Mouse (Mus musculus): ENCODE measurements around the gene Selenok. TPM values are rescaled to one million over a fixed set of nuclear protein-coding genes. Genes with fewer than 3 reads are reported as not detected.

Gene Selenok
- polyA plus RNA-seq, 1 experiment = 214 TPM

- no peak for TF ChIP-seq POLR2A (IDR thresholded peaks at IDR 0.05; ENCODE audit: borderline replicate concordance, low read depth, low read length)
- no peak for TF ChIP-seq CTCF (IDR thresholded peaks at IDR 0.05; ENCODE audit: low read depth, low read length)
- no peak overlapping the region for H3K27ac ChIP-seq (ENCODE audit: insufficient read depth, low read depth, low read length)
- no peaks in the 10 kb centered on the region for H3K4me1 ChIP-seq (ENCODE audit: control insufficient read depth, insufficient read depth, low read length)
- H3K4me3 ChIP-seq (ENCODE audit: insufficient read depth, low read length) = no peak overlapping the region
Observed at GRCm38 (mm10) chr14:29987739-29988138, 19.6 kb downstream of the Selenok start.

- Histone ChIP-seq H3K4me1 (ENCODE audit: control insufficient read depth, insufficient read depth, low read length) (no peaks in the 10 kb centered on the region), H3K4me3 (ENCODE audit: insufficient read depth, low read length) (no peak overlapping the region), H3K27ac (ENCODE audit: insufficient read depth, low read depth, low read length) (no peak overlapping the region)
- TF ChIP-seq CTCF (IDR thresholded peaks at IDR 0.05; ENCODE audit: low read depth, low read length) = no peak
- no peak for TF ChIP-seq POLR2A (IDR thresholded peaks at IDR 0.05; ENCODE audit: borderline replicate concordance, low read depth, low read length)
Observed at GRCm38 (mm10) chr14:29988337-29988736, 20.2 kb downstream of the Selenok start.

- no peaks in the 10 kb centered on the region for H3K4me1 ChIP-seq (ENCODE audit: control insufficient read depth, insufficient read depth, low read length)
- H3K27ac ChIP-seq (ENCODE audit: insufficient read depth, low read depth, low read length) = no peak overlapping the region
- TF ChIP-seq CTCF (IDR thresholded peaks at IDR 0.05; ENCODE audit: low read depth, low read length) = no peak
- no peak for TF ChIP-seq POLR2A (IDR thresholded peaks at IDR 0.05; ENCODE audit: borderline replicate concordance, low read depth, low read length)
- no peak overlapping the region for H3K4me3 ChIP-seq (ENCODE audit: insufficient read depth, low read length)
Observed at GRCm38 (mm10) chr14:29994976-29995375, 26.9 kb downstream of the Selenok start.

GRCm38 (mm10) chr14:29996000-29996751 is 28.1 kb downstream of the Selenok start:
- Histone ChIP-seq H3K4me3 (ENCODE audit: insufficient read depth, low read length) (no peak overlapping the region), H3K27ac (ENCODE audit: insufficient read depth, low read depth, low read length) (no peak overlapping the region), H3K4me1 (ENCODE audit: control insufficient read depth, insufficient read depth, low read length) (no peaks in the 10 kb centered on the region)
- TF ChIP-seq CTCF (IDR thresholded peaks at IDR 0.05; ENCODE audit: low read depth, low read length) (no peak), POLR2A (IDR thresholded peaks at IDR 0.05; ENCODE audit: borderline replicate concordance, low read depth, low read length) (no peak)

GRCm38 (mm10) chr14:29997345-29997744 is 29.2 kb downstream of the Selenok start:
- H3K4me1 ChIP-seq (ENCODE audit: control insufficient read depth, insufficient read depth, low read length) = no peaks in the 10 kb centered on the region
- no peak for TF ChIP-seq POLR2A (IDR thresholded peaks at IDR 0.05; ENCODE audit: borderline replicate concordance, low read depth, low read length)
- TF ChIP-seq CTCF (IDR thresholded peaks at IDR 0.05; ENCODE audit: low read depth, low read length) = no peak
- no peak overlapping the region for H3K4me3 ChIP-seq (ENCODE audit: insufficient read depth, low read length)
- H3K27ac ChIP-seq (ENCODE audit: insufficient read depth, low read depth, low read length) = no peak overlapping the region

GRCm38 (mm10) chr14:29998747-29999474 is 30.8 kb downstream of the Selenok start:
- H3K4me1 ChIP-seq (ENCODE audit: control insufficient read depth, insufficient read depth, low read length) = no peaks in the 10 kb centered on the region
- no peak overlapping the region for H3K4me3 ChIP-seq (ENCODE audit: insufficient read depth, low read length)
- TF ChIP-seq CTCF (IDR thresholded peaks at IDR 0.05; ENCODE audit: low read depth, low read length) (no peak), POLR2A (IDR thresholded peaks at IDR 0.05; ENCODE audit: borderline replicate concordance, low read depth, low read length) (no peak)
- H3K27ac ChIP-seq (ENCODE audit: insufficient read depth, low read depth, low read length) = no peak overlapping the region

GRCm38 (mm10) chr14:29999475-29999811 is 31.3 kb downstream of the Selenok start:
- Histone ChIP-seq H3K4me3 (ENCODE audit: insufficient read depth, low read length) (no peak overlapping the region), H3K27ac (ENCODE audit: insufficient read depth, low read depth, low read length) (no peak overlapping the region), H3K4me1 (ENCODE audit: control insufficient read depth, insufficient read depth, low read length) (no peaks in the 10 kb centered on the region)
- TF ChIP-seq CTCF (IDR thresholded peaks at IDR 0.05; ENCODE audit: low read depth, low read length) (no peak), POLR2A (IDR thresholded peaks at IDR 0.05; ENCODE audit: borderline replicate concordance, low read depth, low read length) (no peak)

DNA sequence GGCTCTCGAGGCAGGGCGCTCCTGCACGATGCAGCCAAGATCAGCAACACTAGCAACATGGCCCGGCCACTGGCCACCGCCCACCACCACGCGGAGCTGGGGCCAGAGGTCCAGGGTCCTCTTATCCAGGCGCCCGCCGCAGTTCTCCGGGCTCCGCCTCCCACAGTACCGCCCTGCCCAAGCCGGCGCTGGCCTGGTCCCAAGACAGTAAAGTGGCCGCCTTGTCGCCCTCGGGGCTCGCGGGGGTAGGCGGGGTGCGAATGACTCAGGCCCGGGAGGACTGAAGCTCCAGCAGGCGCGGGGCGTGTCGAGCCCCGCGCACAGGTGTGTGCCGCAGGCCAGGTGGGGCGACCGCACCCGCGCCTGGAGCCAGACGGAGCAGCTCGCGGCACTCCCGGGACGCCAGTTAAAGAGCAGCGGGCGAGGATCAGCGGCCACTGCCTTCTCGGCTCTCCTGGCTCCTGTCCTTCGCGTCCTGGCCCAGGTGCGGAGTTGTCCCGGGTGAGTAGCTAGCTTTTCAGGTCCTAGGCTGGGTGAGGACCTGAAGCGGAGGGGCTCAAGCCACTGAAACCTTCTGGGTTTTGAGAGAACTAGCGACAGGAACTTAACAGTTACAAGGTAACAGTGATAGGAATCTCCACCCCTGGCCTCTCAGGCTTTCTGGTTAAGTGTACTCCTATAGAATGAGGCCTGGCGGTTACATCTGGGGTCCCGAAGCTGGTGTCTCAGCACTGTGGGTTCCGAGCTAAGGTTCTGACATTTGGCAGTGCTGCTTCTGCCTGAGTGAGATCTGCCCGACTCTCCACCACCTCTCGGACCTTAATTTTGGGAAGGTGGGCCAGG is 40.8 kb downstream of the Selenok start, which contains the start of the genes Il17rb and Chdh:
Il17rb (minus strand) TSS at position 164 of the 843 bp plus-strand sequence.
Chdh (plus strand) TSS at position 291 of the 843 bp plus-strand sequence.
- TF ChIP-seq CTCF (IDR thresholded peaks at IDR 0.05; ENCODE audit: low read depth, low read length) = no peak
- TF ChIP-seq POLR2A (IDR thresholded peaks at IDR 0.05; ENCODE audit: borderline replicate concordance, low read depth, low read length) = no peak
- peak within 1 kb of the TSS; percentile 47 for H3K4me3 ChIP-seq (ENCODE audit: insufficient read depth, low read length)
- H3K27ac ChIP-seq (ENCODE audit: insufficient read depth, low read depth, low read length) = no peak within 1 kb of the TSS
- H3K4me1 ChIP-seq (ENCODE audit: control insufficient read depth, insufficient read depth, low read length) = no peaks in the 10 kb centered on the region

DNA sequence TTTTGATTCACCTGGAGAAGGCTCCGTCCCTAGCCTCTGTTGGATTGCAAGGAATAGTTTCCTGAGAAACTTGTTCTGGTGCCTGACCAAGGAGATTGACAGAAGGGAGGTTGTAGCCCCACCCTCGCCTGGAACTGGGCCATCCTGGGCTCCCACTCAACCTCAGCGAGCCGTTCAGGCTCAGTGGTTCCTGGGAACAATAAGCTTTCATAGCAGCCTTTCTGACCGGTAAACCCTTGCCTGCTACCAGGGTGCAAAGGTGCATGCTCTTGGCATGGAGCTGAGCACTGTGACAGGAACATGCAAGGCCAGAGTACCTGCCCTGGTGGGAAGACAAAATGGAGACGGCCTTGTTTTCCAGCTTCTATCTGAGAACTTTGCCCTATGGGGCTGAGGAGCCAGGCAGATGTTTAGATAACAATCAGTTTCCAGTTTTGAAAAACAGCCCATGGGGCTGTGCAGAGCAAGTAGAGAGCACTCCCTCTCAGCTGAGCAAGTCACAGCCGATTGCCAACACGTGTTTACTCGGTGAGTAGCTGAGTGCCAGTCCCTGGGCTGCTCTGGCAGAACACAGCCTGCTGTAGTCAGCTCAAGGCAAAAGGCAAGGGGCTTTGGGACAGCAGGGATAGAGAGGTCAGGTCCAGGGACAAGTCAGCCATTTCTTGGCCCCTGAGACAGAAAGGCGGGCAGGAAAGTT is 41.9 kb downstream of the Selenok start:
- no peak overlapping the region for H3K4me3 ChIP-seq (ENCODE audit: insufficient read depth, low read length)
- no peak overlapping the region for H3K27ac ChIP-seq (ENCODE audit: insufficient read depth, low read depth, low read length)
- TF ChIP-seq CTCF (IDR thresholded peaks at IDR 0.05; ENCODE audit: low read depth, low read length) (no peak), POLR2A (IDR thresholded peaks at IDR 0.05; ENCODE audit: borderline replicate concordance, low read depth, low read length) (no peak)
- no peaks in the 10 kb centered on the region for H3K4me1 ChIP-seq (ENCODE audit: control insufficient read depth, insufficient read depth, low read length)

Measured in bone marrow macrophage, adult 2 months (primary cell).